Mouse (Mus musculus): Measurements from ENCODE around the gene Hpn.

Hpn gene

DNA sequence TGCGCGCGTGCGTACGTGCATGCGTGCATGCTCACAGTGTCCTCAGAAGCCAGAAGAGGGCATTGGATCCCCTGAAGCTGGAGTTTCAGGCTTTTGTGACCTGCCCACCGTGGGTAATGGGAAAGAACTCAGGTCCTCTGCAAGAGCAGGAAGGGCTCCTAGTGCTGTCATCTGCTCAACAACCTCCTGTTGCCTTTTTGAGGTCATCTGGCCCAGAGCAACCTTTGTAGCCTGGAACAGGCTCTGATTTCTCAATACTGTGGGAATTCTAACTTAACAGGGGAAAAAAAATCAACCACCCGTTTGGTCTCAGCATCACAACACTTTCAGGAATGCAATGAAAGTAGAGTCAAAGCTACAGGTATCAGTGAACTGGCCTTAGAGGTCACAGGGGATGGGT, 35.4 kb downstream of the Hpn start:
- no peak for DNase-seq

DNA sequence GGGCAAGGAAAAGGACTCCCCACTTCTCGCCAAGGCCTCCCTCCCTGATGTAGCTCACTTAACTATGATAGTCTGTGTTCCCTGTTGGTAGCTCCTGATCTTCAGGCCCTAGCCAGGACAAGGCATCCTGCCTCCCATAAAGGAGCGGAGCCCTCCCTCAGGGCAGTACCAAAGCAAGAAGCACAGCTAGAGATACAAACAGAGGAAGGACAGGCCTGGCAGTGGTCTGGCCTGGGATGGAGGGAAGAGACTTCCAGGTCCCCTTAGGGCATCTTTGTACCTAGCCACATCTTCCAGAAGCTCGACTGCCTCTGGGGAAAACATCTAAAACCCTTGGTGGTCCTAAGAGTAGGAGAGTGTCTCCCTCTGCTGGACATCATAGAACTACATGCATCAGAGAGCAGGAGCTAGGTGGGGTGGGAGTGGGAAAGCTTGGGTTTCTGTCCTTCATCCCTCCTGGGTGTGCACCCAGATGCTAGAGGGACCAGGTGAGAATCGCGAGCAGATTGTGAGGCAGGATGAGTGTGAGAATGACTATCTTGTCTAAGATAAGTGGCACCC, 37.1 kb downstream of the Hpn start:
- peak in 1 of 2 experiments; percentile 18 for DNase-seq

DNA sequence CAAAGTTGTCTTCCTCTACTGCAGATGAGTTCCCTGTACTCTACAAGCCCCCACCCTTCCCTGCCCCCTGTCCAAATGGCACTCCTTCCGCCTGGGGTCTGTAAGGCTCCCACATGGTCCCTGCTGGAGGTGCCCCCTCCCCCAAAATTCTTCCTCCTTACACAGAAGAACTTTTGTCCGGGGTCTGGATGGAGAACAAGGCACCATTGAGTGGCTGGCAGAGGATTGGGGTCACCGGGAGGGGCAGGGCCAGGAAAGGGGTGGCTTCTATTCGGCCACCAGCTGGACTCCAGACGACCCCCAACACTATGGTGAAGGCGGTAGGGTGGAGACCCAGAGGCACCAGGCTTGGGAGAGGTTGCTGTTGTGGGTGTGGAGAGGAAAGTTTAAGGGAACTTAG, 37.6 kb downstream of the Hpn start:
- DNase-seq: no peak

DNA sequence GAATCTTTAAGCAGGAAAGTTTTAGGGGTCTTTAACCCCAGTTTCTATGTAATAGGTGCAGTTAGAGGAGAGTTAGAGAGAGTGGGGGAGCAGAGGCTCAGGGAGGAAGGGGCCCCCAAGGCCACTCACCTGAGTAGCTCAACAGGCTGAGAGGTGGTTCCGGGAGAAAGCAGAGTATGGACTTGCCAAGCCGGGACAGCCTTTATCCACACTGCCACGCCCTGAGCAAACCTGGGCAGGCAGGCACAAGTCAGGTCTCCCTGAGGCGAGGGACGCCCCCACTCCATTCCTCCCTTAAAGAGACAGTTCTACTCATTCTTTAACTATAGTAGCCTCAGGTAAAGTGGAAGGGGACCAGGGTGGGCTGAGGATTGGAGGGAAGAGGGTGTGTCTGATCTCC, 38.6 kb downstream of the Hpn start, which contains the start of gene Fxyd3:
Gene Fxyd3 (minus strand): TSS at position 213 of the 400 bp plus-strand sequence.
- no peak for DNase-seq

DNA sequence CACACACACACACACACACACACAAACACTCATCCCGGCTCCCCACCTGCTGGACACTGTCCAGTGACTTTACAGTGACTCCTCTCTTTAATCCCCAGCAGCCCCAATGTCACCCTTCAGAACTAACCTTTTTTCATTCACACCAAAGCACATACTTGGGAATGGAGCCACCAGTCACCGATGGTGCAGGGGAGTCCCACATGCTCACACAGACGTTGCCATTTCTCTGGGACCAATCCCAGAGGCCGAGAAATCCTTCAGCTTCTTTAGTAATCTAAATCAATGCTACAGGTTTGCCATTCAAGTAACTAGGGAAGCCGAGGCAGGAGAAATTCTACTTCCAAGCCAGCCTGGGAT, 40.4 kb downstream of the Hpn start:
- DNase-seq: no peak

DNA sequence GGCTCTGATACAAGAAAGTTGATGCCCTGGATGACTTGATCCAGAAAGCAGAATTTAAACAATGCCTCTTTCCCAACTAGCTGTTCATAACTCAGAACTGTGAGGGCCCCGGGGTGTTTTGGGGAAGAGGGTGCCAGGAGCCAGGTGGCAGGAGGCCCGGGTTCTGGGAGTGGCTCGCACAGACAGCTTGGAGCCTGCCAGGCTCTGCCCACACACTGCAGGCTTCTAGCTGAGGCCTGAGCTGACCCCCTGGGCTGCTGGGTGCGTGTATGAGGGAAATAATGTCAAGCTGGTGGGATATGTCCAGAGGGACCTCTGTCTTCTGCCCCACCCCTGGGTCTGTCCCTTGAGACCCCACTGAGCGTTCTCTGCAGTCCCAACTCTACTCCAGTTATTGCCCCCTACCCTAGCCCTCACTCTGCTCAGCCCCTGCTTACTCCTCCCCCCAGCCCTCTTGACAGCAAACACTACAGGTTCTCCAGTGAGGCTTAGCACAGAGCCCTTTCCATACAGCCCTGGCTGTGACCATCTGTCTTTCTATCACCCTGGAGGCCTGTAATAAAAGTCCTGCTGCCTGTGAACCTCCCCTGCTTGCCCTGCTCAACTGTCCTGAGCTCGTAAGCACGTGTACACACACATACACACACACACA, 40.9 kb downstream of the Hpn start:
- no peak for DNase-seq

DNA sequence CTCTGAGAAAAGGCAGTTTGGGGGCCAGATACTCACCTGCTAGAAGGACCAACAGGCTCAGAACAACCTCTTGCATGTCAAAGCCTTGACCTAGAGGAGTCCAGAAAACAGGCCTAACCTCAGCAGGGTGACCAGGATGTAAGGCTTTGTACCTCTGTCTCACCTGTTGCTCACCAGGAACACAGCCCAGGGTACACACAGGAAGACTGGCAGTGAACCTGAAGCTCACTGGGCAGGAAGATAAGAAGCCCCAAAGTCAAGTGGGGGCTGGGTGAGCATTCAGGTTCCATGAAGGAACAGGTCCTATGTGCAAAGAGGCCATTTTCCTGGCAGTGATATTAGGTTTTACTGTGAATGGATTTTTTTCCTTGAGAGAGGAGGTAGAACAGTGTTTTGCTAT, 41.5 kb downstream of the Hpn start:
- no peak for DNase-seq

DNA sequence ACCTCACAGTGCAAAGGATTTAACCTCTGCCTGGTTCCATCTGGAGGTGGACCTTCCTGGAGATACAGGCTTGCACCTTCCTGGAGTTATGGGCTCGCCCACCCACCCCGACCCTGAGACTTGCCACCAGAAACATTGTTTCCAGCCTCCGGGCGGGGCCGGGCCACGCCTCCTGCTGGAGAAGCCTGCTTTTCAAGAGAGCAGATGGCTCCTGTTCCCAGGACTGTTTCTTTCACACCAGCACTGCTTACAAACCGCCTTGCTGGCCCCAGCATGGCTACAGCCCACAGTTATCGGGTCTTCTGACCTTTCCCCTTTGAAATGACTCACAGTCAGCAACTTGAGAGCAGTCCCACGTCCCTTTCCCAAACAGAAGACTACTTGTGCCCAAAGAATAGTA, 42.8 kb downstream of the Hpn start:
- DNase-seq: no peak

DNA sequence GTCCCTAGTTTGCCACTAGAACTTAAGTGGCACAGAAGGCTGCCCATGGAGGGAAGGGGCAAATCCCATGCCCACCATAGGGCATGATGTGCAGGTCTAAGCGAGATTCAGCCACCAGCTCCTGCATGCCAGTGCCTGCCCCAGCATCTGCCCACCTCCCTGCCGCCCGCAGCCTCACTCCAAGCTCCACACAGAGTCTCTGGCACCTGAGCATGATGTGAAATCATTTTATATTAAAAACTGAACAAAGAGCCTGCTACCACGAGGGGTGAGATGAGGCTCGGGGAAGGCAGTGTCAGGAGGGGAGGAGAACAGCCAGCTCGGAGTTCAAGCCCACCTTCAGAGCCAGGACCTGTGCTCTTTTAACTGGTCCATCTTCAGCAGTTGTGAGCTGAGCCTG, 44.8 kb downstream of the Hpn start:
- no peak for DNase-seq

DNA sequence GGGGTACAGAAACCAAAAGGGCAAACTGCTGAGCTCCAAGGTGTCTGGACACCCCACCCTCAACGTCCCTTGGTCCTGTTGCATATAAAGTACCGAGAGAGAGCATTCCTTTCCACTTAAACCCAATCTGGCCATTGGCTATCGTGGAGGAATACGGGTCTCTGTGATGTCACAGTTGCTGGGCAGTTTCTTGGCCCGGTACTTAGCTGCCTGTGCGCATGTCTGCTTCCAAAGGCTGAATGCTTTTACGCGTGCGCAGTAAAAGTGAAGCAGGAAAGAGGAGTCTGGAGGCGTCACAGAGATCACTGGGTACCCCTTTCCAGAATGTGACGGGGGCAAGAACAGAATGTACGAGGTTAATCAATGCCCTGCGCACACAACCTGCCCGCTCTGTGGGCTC, 45.6 kb downstream of the Hpn start:
- DNase-seq: no peak

DNA sequence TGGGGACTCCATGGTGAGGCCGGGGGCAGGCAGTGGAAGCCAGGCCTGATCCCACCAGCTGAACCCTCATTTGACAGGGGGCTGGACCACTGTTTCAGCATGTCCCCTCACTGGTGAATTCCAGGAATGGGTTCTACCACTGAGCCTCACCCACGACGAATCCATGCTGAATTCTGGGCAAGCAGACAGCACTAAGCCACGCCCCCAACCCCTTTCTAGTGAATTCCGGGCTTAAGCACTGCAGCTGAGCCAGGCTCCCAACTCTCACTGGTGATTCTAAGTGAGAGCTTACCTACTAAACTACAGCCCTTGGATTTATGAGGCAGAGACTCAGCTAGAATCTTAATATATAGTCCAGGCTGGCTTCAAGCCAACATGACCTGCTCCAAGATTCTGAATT, 47.3 kb downstream of the Hpn start:
- no peak for DNase-seq

DNA sequence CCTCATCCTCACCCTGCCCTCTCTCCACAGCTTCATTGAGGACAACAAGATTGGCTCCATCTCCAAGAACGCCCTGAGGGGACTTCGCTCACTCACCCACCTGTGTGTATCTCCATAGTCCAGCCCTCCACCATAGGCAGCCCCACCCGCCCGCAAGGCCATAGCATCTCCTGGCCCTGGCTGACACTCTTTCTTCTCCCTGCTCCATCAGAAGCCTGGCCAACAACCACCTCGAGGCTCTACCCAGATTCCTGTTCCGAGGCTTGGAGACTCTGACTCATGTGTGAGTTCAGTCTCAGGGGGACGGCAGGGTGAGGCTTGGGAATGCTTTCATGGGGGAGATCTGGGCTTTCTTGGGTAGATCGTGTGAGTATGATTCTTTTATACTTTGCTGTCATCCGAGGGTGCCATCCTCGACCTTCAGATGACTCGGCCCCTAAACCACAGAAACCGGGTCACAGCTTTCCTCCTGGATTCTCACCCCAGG, 52.0 kb downstream of the Hpn start:
- DNase-seq: no peak

DNA sequence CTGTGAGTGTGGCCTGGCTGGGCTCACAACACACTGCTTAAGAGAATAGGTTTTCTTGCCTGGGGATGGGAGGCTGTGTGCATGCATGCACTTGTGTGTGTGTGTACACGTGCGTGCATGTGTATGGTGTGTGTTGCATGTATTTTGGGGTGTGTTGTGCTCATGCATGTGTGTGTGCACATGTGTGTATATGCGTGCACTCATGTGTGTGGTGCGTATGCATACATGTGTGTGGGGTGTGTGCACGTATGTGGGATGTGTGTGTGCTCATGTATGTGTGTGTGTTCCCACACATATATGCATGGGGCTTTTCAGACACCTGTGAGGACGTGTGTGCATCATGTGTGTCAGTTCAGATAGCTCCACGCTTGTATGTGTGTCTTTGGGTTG, 54.5 kb downstream of the Hpn start:
- no peak for DNase-seq

DNA sequence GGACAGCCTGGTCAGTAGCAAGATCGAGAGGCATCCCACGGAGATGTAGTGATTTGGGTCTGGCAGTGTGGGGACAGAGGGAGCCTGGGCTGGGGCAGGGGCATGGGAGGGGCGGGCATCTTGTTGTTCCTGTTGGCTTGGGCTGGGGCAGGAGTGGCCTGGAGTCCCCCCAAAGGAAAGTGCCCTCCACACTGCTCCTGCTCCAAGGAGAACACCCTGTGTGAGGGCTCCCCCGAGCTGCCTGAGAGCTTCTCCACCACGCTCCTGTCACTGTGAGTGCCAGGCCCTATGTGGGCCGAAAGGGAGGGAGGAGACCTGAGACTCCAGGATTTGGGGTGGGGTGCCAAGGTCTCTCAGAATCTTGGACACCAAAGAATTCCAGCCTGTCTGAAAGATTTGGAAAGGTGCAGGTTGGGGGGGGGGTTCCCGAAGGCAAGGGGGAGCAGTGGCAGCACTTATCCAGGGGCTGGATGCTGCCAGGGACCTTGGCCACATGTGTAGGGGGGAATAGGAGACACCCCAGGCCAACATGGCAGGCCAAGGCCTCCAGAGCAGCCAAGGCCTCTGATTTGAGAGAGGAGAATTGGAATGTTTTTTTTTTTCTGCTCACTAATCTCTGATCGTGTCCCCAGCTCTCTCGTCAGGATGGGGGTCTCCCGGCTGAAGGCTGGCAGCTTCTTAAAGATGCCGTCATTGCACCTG, 55.0 kb downstream of the Hpn start:
- no peak for DNase-seq

DNA sequence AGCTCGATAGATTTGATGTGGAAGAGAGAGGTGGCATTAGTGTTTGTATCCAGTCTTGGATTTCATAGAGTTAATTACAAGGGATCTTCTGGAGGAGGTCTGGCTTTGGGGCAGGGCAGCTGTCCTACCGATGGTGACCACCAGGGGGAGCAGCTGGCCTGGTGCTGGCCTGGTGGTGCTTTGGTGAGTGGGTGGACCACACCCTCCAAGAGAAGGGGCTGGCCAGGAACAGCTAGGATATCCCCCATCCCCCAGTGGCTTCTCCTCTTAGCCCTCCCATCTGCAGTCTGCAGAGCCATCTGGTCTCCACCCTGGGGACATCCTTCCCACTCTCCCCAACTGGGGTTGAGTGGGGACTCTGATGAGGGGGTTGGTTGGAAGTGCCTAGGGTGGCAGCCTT, 56.0 kb downstream of the Hpn start, which contains the start of gene Lgi4:
Gene Lgi4 (plus strand): TSS at position 235 of the 400 bp plus-strand sequence.
- peak; percentile 69 to 74 for DNase-seq

DNA sequence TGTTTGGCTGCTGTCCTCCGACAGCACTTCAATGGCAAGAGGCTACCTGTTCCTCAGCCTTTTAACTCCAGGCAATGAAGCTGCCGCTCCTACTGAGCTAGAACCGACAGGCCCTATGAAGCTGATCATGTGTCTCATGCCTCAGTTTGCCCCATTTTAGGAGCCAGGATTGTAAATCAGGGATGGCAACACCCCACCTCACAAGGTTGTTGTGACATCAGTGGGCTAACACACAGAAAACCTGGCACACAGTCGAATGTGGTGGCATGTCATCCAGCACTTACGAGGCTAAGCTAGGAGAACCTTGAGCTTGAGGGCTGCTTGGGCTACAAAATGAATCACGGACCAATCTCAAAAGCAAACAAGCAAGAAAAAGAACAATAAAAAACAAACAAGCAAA, 56.9 kb downstream of the Hpn start:
- no peak for DNase-seq

DNA sequence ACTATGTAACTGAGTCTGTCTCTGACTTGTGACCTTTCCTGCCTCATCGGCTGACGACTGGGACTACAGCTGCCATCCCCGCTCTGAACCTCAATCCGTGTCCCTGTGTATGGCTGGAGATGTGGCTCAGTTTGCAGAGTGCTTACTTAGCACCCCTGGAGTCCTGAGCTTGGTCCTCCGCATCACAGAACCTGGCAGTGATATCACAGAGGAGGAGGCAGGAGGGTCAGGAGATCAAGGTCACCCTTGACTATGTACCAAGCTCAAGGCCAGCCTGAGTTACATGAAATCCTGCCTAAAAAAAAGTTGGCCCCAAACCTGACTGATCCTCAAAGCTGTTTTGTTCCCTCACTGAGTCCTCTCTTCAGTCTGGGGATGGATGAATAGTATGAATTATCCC, 57.4 kb downstream of the Hpn start:
- DNase-seq: no peak

DNA sequence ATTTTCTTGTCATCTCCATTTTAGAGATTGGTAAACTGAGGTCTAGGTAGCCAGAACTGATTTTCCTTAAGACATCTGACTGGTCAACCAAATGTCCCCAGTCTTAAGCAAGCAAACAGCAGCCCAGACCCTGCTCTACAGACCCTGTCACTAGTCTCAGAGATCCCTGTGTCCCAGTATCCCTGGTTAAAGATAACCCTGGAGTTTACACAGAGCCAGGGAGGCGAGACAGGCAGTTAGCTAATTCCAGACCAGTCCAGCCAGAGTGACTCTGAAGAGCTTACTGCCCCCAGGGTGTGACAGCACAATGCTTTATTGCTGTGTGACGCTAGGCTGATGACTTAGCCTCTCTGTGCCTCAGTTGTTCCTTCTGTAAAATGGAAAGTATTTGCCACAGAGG, 58.0 kb downstream of the Hpn start, which contains the start of gene Fxyd1:
Gene Fxyd1 (minus strand): TSS at position 129 of the 400 bp plus-strand sequence.
- no peak for DNase-seq

DNA sequence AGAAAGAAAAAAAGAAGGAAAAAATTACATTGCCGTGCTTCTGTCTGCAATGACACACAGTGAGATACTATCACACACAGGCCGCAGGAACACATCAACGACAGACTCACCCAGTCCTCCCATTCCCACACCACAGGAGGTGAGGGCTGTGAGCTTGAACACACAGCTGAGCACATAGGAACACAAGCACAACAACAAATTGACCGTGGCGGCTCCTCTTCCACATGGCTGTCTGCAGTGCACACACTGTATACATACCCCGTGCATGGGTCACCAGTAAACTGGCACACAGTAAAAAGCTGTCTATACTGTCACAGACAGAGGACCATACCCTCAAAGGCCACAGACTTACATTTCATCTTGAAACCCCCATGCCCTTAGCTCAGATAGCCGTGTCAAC, 58.6 kb downstream of the Hpn start:
- DNase-seq: no peak

DNA sequence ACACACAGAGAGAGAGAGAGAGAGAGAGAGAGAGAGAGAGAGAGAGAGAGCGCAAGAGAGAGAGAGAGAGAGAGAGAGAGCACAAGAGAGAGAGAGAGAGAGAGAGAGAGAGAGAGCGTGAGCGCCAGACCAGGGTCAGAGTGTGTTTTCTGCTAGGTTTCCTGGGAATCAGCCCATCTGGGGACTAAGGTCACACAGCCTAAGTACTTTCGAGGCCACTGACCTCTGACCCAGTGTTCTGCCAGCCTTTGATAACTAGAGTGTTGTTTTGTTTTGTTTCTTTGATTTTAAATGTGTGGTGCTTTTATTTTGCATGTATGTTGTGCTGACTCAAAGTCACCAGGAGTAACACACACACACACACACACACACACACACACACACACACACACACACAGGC, 59.2 kb downstream of the Hpn start:
- no peak for DNase-seq

DNA sequence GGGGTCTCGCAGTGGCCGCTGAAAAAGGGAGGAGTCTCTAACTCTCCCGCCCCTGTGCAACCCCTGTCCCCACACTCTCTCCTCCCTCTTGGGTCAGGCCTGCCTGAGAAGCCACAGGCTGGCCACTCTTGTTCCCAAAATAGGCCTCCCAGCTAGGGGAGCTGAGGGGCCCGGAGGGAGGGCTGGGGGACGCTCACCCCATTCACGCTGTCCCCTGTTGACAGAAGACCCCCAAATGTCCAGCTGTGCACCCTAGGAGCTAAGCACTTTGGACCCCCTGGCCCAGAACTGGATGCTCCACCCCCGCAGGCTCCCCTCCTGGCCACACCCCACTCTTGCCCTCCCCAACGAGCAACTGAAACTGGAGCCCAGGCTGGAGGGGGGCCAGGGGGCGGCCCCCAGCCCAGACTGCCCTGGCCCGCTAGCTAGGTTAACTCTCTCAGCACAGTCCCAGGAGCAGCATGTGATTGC, 59.7 kb downstream of the Hpn start:
- DNase-seq: no peak

DNA sequence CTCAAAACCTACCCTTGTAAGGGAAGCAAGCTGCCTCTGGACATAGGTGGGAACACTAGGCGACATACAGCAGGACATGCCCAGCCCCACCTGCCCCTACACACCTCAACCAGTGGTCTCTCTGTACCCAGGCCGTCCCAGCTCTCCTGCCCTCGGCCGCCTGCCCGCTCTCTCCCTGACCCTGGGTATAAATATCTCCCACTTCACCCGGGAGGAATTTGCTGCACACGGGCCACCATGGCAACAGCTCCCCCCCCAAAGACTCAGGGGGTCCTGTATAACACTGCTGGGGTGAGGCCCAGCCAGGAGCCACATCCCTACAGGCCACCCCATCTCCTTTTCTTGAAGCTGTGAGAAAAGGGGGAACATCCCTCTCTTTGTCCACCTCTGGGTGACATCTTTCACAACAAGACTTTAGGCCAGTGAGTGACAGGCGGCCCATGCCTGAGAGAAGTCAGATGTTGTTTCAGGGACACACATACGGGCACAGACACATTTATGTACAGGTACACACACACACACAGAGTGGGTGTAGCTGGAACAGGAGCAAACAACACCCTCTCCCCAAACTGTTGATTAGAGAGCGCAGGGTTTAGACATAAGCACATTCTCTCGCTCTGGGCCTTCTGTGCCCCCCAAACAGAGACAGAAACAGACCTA, 60.3 kb downstream of the Hpn start:
- no peak for DNase-seq

DNA sequence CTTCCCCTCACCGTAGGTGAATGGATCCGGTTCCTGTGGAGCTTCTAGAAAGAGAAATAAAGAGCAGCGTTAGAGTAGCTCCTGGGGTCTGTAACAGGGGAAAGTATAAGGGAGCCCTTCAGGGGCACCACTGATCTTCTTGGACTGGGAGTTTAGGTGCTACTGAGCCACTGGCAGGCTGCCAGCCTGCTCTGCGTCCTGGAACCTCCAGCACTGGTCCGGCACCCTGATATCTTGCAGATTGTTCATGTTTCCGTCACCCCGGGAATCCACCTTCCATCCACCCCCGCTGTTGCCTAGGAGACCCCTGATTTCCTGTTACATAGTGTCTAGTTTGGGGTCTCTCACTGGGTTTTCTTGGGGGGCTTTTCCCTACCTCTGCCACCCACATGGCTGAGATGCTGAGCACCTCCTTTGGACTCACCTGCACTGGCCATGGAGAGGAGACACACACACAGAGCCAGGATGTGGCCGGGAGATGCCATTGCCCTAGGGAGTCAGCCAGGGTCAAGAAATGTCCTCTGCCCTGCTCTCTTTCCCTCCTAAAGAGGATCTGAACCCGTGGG, 61.1 kb downstream of the Hpn start:
- no peak for DNase-seq
